Mouse (Mus musculus): ENCODE measurements around the gene Pgm5. TPM values are rescaled to one million over a fixed set of nuclear protein-coding genes. Genes with fewer than 3 reads are reported as not detected.

Gene Pgm5
- polyA plus RNA-seq, 1 experiment from 2014 or later: 1.5 TPM

DNA sequence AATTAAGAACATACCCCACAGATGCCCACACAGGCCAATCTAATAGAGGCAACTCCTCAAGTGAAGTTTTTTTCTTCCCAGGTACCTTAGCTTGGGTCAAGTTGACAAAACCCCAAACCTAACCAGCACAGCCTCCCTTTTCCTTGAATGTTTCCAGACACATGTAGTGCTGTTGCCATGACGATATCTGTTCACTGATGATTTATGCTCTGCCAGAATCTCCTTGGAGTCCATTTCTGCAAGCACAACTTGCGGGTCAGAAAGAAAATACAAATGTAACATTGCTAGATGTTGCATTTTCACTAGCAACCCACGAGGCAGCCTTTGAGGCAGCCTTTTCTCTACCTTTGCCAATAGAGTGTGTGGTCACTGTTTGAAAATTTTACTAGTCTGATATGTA lies 194.1 kb downstream of the Pgm5 start:
- 68% methylated on average over 3 of the region's 3 CpGs for WGBS
- Histone ChIP-seq H3K4me1 (replicated peaks; ENCODE audit: control insufficient read depth, insufficient read depth, low read length) (no peaks in the 10 kb centered on the region), H3K9ac (no peak overlapping the region), H3K9me3 (ENCODE audit: control insufficient read depth, low read length) (no peaks in the 10 kb centered on the region), H3K27ac (no peak overlapping the region), H3K36me3 (replicated peaks; ENCODE audit: control insufficient read depth, insufficient read depth) (no peaks in the 10 kb centered on the region), H3K4me3 (replicated peaks; ENCODE audit: low read length) (no peak overlapping the region), H3K4me2 (replicated peaks) (no peak overlapping the region), H3K27me3 (ENCODE audit: control insufficient read depth, insufficient read depth, low read length) (no peaks in the 10 kb centered on the region)
- DNase-seq (ENCODE audit: low spot score): peak; percentile 57
- ATAC-seq (ENCODE audit: low FRiP score): no peak

- Histone ChIP-seq H3K4me3 (replicated peaks; ENCODE audit: low read length) (no peak overlapping the region), H3K9me3 (ENCODE audit: control insufficient read depth, low read length) (no peaks in the 10 kb centered on the region), H3K27ac (no peak overlapping the region), H3K4me1 (replicated peaks; ENCODE audit: control insufficient read depth, insufficient read depth, low read length) (no peaks in the 10 kb centered on the region), H3K9ac (no peak overlapping the region), H3K36me3 (replicated peaks; ENCODE audit: control insufficient read depth, insufficient read depth) (no peaks in the 10 kb centered on the region), H3K4me2 (replicated peaks) (no peak overlapping the region), H3K27me3 (ENCODE audit: control insufficient read depth, insufficient read depth, low read length) (no peaks in the 10 kb centered on the region)
- WGBS: 79% methylated on average over 11 of the region's 11 CpGs
- DNase-seq (ENCODE audit: low spot score): no peak
- ATAC-seq (ENCODE audit: low FRiP score): no peak
Observed at GRCm38 (mm10) chr19:24665771-24666170, 195.9 kb downstream of the Pgm5 start.

GRCm38 (mm10) chr19:24662346-24662745 lies 199.3 kb downstream of the Pgm5 start:
- 97% methylated on average over 2 of the region's 2 CpGs for WGBS
- Histone ChIP-seq H3K36me3 (replicated peaks; ENCODE audit: control insufficient read depth, insufficient read depth) (no peaks in the 10 kb centered on the region), H3K27me3 (ENCODE audit: control insufficient read depth, insufficient read depth, low read length) (no peaks in the 10 kb centered on the region), H3K9ac (no peak overlapping the region), H3K27ac (no peak overlapping the region), H3K9me3 (ENCODE audit: control insufficient read depth, low read length) (no peaks in the 10 kb centered on the region), H3K4me1 (replicated peaks; ENCODE audit: control insufficient read depth, insufficient read depth, low read length) (no peaks in the 10 kb centered on the region), H3K4me2 (replicated peaks) (no peak overlapping the region), H3K4me3 (replicated peaks; ENCODE audit: low read length) (no peak overlapping the region)
- DNase-seq (ENCODE audit: low spot score) (no peak), ATAC-seq (ENCODE audit: low FRiP score) (no peak)

DNA sequence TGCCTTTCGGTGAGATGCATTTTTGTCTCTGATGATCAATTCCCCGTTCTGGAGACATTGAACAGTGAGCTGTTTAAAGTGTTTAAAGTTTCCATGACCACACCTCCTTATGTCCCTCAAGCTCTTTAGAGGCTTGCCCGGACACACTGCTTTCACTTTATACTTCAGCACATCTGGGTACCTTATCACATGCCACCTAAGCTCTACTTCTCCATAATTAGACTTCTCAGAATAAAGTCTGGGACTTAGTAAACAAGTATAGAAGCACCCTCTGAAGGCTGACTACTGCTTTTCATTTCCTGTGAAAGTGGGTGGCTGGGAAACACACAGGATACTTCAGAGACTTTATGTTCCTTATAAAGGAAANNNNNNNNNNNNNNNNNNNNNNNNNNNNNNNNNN lies 204.7 kb downstream of the Pgm5 start:
- Histone ChIP-seq H3K4me2 (replicated peaks) (no peak overlapping the region), H3K27me3 (ENCODE audit: control insufficient read depth, insufficient read depth, low read length) (no peaks in the 10 kb centered on the region), H3K4me3 (replicated peaks; ENCODE audit: low read length) (no peak overlapping the region), H3K4me1 (replicated peaks; ENCODE audit: control insufficient read depth, insufficient read depth, low read length) (no peaks in the 10 kb centered on the region), H3K36me3 (replicated peaks; ENCODE audit: control insufficient read depth, insufficient read depth) (no peaks in the 10 kb centered on the region), H3K9me3 (ENCODE audit: control insufficient read depth, low read length) (no peaks in the 10 kb centered on the region), H3K27ac (no peak overlapping the region), H3K9ac (no peak overlapping the region)
- 89% methylated on average over 3 of the region's 3 CpGs for WGBS
- DNase-seq (ENCODE audit: low spot score) (no peak), ATAC-seq (ENCODE audit: low FRiP score) (no peak)

GRCm38 (mm10) chr19:24653230-24653799 lies 208.3 kb downstream of the Pgm5 start:
- ATAC-seq (ENCODE audit: low FRiP score): no peak
- no peak overlapping the region for H3K4me2 ChIP-seq (replicated peaks)
- no peaks in the 10 kb centered on the region for H3K27me3 ChIP-seq (ENCODE audit: control insufficient read depth, insufficient read depth, low read length)
- no peak overlapping the region for H3K27ac ChIP-seq
- DNase-seq (ENCODE audit: low spot score): no peak
- no peaks in the 10 kb centered on the region for H3K4me1 ChIP-seq (replicated peaks; ENCODE audit: control insufficient read depth, insufficient read depth, low read length)
- H3K36me3 ChIP-seq (replicated peaks; ENCODE audit: control insufficient read depth, insufficient read depth): no peaks in the 10 kb centered on the region
- H3K9me3 ChIP-seq (ENCODE audit: control insufficient read depth, low read length): no peaks in the 10 kb centered on the region
- no peak overlapping the region for H3K9ac ChIP-seq
- 80% methylated on average over 9 of the region's 9 CpGs for WGBS
- no peak overlapping the region for H3K4me3 ChIP-seq (replicated peaks; ENCODE audit: low read length)

DNA sequence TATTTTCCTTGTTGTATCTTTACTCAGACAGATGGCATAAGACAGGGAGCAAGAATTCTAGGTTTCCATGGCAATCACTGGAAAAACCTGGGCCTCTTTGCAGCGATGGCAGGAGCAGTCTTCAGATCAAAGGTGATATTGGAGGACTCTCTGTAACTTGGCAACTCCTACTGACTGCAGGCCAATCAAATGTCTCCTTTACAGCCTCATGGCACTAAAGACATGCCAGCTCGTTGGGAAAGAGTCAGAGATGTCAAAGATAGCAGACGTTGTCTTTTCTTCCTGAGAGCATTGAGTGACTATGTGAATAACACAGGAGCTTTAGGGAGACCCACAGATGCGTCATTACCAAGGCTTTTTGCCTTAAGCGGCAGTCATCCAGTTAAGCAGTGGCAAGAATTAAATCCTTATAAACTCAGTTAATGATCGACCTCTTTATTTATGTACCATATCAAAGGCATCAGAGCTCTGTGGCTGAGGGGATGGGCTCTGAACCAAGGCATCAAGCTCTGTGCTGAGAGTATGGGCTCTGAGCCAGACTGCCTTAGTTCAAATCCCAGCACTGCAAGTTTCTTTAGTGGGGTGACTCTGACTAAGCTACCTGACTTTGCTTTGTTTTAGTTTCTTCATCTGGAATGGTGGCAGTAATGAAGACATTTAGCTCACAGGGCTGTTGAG lies 209.2 kb downstream of the Pgm5 start:
- DNase-seq (ENCODE audit: low spot score): no peak
- WGBS: 46% methylated on average over 6 of the region's 6 CpGs
- no peaks in the 10 kb centered on the region for H3K9me3 ChIP-seq (ENCODE audit: control insufficient read depth, low read length)
- H3K27me3 ChIP-seq (ENCODE audit: control insufficient read depth, insufficient read depth, low read length): no peaks in the 10 kb centered on the region
- H3K36me3 ChIP-seq (replicated peaks; ENCODE audit: control insufficient read depth, insufficient read depth): no peaks in the 10 kb centered on the region
- H3K9ac ChIP-seq: no peak overlapping the region
- H3K27ac ChIP-seq: no peak overlapping the region
- H3K4me2 ChIP-seq (replicated peaks): no peak overlapping the region
- no peak for ATAC-seq (ENCODE audit: low FRiP score)
- H3K4me1 ChIP-seq (replicated peaks; ENCODE audit: control insufficient read depth, insufficient read depth, low read length): no peaks in the 10 kb centered on the region
- H3K4me3 ChIP-seq (replicated peaks; ENCODE audit: low read length): no peak overlapping the region

DNA sequence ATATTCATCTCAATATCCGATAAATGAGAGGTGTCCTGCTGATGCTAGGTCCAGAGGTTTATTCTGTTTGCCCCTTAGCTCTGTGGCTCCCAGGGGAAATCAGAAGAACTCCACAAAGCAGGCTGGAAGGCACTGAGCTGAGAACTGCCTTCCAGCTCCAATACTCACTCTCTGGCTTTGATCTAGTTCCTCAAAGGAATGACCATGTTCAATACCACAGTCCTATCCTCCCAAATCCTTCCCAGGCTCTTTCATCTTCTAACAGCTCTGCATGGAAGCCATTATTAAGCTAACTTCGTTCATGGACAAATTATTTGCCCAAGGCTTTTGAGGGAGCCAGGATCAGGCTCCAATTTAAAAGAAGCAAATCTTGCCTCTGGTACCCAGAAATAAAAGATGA lies 210.1 kb downstream of the Pgm5 start:
- DNase-seq (ENCODE audit: low spot score) (no peak), ATAC-seq (ENCODE audit: low FRiP score) (no peak)
- no peak overlapping the region for H3K27ac ChIP-seq
- no peaks in the 10 kb centered on the region for H3K9me3 ChIP-seq (ENCODE audit: control insufficient read depth, low read length)
- no peaks in the 10 kb centered on the region for H3K4me1 ChIP-seq (replicated peaks; ENCODE audit: control insufficient read depth, insufficient read depth, low read length)
- no peak overlapping the region for H3K4me2 ChIP-seq (replicated peaks)
- no peaks in the 10 kb centered on the region for H3K36me3 ChIP-seq (replicated peaks; ENCODE audit: control insufficient read depth, insufficient read depth)
- H3K4me3 ChIP-seq (replicated peaks; ENCODE audit: low read length): no peak overlapping the region
- 68% methylated on average over 2 of the region's 2 CpGs for WGBS
- H3K27me3 ChIP-seq (ENCODE audit: control insufficient read depth, insufficient read depth, low read length): no peaks in the 10 kb centered on the region
- no peak overlapping the region for H3K9ac ChIP-seq

- H3K9me3 ChIP-seq (ENCODE audit: control insufficient read depth, low read length): no peaks in the 10 kb centered on the region
- H3K4me1 ChIP-seq (replicated peaks; ENCODE audit: control insufficient read depth, insufficient read depth, low read length): no peaks in the 10 kb centered on the region
- no peak overlapping the region for H3K4me3 ChIP-seq (replicated peaks; ENCODE audit: low read length)
- H3K4me2 ChIP-seq (replicated peaks): no peak overlapping the region
- ATAC-seq (ENCODE audit: low FRiP score) (no peak), DNase-seq (ENCODE audit: low spot score) (no peak)
- H3K36me3 ChIP-seq (replicated peaks; ENCODE audit: control insufficient read depth, insufficient read depth): no peaks in the 10 kb centered on the region
- H3K27ac ChIP-seq: no peak overlapping the region
- H3K9ac ChIP-seq: no peak overlapping the region
- whole genome bisulfite sequencing: 71% methylated on average over 8 of the region's 8 CpGs
- H3K27me3 ChIP-seq (ENCODE audit: control insufficient read depth, insufficient read depth, low read length): no peaks in the 10 kb centered on the region
Observed at GRCm38 (mm10) chr19:24650428-24650827, 211.2 kb downstream of the Pgm5 start.

DNA sequence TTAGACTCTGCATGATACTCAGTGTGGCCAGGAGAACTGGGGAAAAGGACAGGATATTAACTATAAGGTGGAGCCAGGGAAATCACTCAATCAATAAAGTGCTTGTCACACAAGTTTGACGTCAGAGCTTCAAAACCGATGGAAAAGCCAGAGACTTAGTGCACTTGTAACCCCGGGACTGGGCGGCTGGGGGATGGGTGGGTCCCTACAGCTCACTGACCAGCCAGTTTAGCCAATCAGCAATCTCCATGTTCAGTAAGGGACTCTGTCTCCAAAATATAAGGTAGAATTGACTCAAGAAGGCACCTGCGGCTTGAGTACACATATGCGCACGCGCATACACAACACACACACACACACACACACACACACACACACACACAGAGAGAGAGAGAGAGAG lies 213.6 kb downstream of the Pgm5 start:
- Histone ChIP-seq H3K4me2 (replicated peaks) (no peak overlapping the region), H3K27ac (no peak overlapping the region), H3K9ac (no peak overlapping the region), H3K27me3 (ENCODE audit: control insufficient read depth, insufficient read depth, low read length) (no peaks in the 10 kb centered on the region), H3K9me3 (ENCODE audit: control insufficient read depth, low read length) (no peaks in the 10 kb centered on the region), H3K4me1 (replicated peaks; ENCODE audit: control insufficient read depth, insufficient read depth, low read length) (no peaks in the 10 kb centered on the region), H3K4me3 (replicated peaks; ENCODE audit: low read length) (no peak overlapping the region), H3K36me3 (replicated peaks; ENCODE audit: control insufficient read depth, insufficient read depth) (no peaks in the 10 kb centered on the region)
- DNase-seq (ENCODE audit: low spot score) (no peak), ATAC-seq (ENCODE audit: low FRiP score) (no peak)
- 75% methylated on average over 8 of the region's 8 CpGs for WGBS

Measured in hindbrain, embryonic 14.5 days (tissue).